Mouse (Mus musculus): ENCODE data around the gene Hs3st4.

DNA sequence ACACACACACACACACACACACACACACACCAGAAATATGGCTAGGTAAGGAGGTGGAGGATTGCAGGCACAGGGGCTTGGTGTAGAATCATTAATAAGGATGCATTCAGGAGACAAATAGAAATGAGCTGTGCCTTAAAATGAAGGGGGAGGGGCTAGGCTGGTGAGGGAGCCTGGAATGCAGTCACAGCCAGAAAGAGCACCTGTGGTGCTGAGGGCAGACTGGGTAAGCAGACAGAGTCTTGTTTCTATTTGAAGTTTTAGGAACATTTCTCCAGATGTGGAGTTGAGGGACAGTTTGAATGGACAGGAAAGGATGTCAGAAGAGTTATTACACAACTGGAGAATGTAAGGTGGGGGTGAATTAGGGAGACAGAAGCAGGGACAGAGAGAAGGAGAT lies 64.7 kb downstream of the Hs3st4 start:
- TF ChIP-seq CTCF (IDR thresholded peaks at IDR 0.05; ENCODE audit: low read depth) (no peak), EP300 (optimal IDR thresholded peaks at IDR 0.05) (no peak)
